Mouse (Mus musculus): Measurements from ENCODE around the gene Abcd3.

The Abcd3 gene

GRCm38 (mm10) chr3:121738742-121739342 is 76.3 kb downstream of the Abcd3 start:
- no peak for DNase-seq (ENCODE audit: low spot score)

- DNase-seq (ENCODE audit: low spot score) = no peak
Measured at GRCm38 (mm10) chr3:121737901-121738300, 77.2 kb downstream of the Abcd3 start.

GRCm38 (mm10) chr3:121737453-121737852 is 77.6 kb downstream of the Abcd3 start:
- no peak for DNase-seq (ENCODE audit: low spot score)

GRCm38 (mm10) chr3:121736025-121736744 is 78.9 kb downstream of the Abcd3 start:
- peak; percentile 68 for DNase-seq (ENCODE audit: low spot score)

- no peak for DNase-seq (ENCODE audit: low spot score)
Measured at GRCm38 (mm10) chr3:121735542-121735941, 79.6 kb downstream of the Abcd3 start.

- DNase-seq (ENCODE audit: low spot score) = no peak
Measured at GRCm38 (mm10) chr3:121729678-121730077, 85.4 kb downstream of the Abcd3 start.

GRCm38 (mm10) chr3:121725651-121726050 is 89.5 kb downstream of the Abcd3 start:
- DNase-seq (ENCODE audit: low spot score) = no peak

- DNase-seq (ENCODE audit: low spot score) = no peak
Measured at GRCm38 (mm10) chr3:121724553-121724952, 90.5 kb downstream of the Abcd3 start.

- DNase-seq (ENCODE audit: low spot score) = no peak
Measured at GRCm38 (mm10) chr3:121723968-121724524, 91.1 kb downstream of the Abcd3 start.

- peak; percentile 73 for DNase-seq (ENCODE audit: low spot score)
Measured at GRCm38 (mm10) chr3:121722971-121723844, 91.9 kb downstream of the Abcd3 start, which contains the start of gene F3. Gene F3, plus strand, starts transcription at chr3:121723537.

GRCm38 (mm10) chr3:121721691-121722070 is 93.4 kb downstream of the Abcd3 start:
- no peak for DNase-seq (ENCODE audit: low spot score)

- DNase-seq (ENCODE audit: low spot score) = no peak
Measured at GRCm38 (mm10) chr3:121720801-121721690, 94.1 kb downstream of the Abcd3 start.

- no peak for DNase-seq (ENCODE audit: low spot score)
Measured at GRCm38 (mm10) chr3:121719701-121720100, 95.4 kb downstream of the Abcd3 start.

GRCm38 (mm10) chr3:121718679-121719078 is 96.4 kb downstream of the Abcd3 start:
- DNase-seq (ENCODE audit: low spot score) = no peak

- DNase-seq (ENCODE audit: low spot score) = no peak
Measured at GRCm38 (mm10) chr3:121716480-121716879, 98.6 kb downstream of the Abcd3 start.

GRCm38 (mm10) chr3:121715741-121716459 is 99.2 kb downstream of the Abcd3 start:
- no peak for DNase-seq (ENCODE audit: low spot score)

GRCm38 (mm10) chr3:121715336-121715735 is 99.8 kb downstream of the Abcd3 start:
- DNase-seq (ENCODE audit: low spot score) = no peak

- no peak for DNase-seq (ENCODE audit: low spot score)
Measured at GRCm38 (mm10) chr3:121714461-121714860, 100.6 kb downstream of the Abcd3 start.

- no peak for DNase-seq (ENCODE audit: low spot score)
Measured at GRCm38 (mm10) chr3:121713816-121714215, 101.3 kb downstream of the Abcd3 start.

GRCm38 (mm10) chr3:121713151-121713701 is 101.9 kb downstream of the Abcd3 start:
- no peak for DNase-seq (ENCODE audit: low spot score)

Data from ovary, postnatal 14 days (tissue).